Mouse (Mus musculus) bone marrow, adult 2 months (tissue): ENCODE measurements around the gene Selenom. TPM values are rescaled to one million over a fixed set of nuclear protein-coding genes. Genes with fewer than 3 reads are reported as not detected.

Source experiments
- H3K27ac ChIP-seq: fragments of 200-500 bp; 2 replicates; pipeline ENCODE4 v1.5.1; 2012; ENCODE audit warnings: low read depth, mild to moderate bottlenecking, control low read depth, inconsistent platforms, low read length; ENCODE audit not compliant: control insufficient read depth, poor library complexity, insufficient read depth
- H3K4me1 ChIP-seq: fragments of 200-500 bp; 2 replicates; pipeline ENCODE4 v1.6.1; 2011; ENCODE audit warnings: low read length; ENCODE audit not compliant: control insufficient read depth, insufficient read depth
- H3K4me3 ChIP-seq: fragments of 200-500 bp; replicated peaks from 2 replicates; pipeline ENCODE3; 2011; ENCODE audit warnings: mild to moderate bottlenecking, low read depth, low read length, control low read depth; ENCODE audit not compliant: control insufficient read depth
- CTCF ChIP-seq: fragments of 200-500 bp; IDR thresholded peaks from 2 replicates; pipeline ENCODE4 v1.5.1; 2011; ENCODE audit warnings: low read length, control low read depth; ENCODE audit not compliant: control insufficient read depth, insufficient read depth
- POLR2A ChIP-seq: fragments of 200-500 bp; IDR thresholded peaks from 2 replicates; pipeline ENCODE4 v1.6.1; 2011; ENCODE audit warnings: low read depth, mild to moderate bottlenecking, control low read depth, low read length, borderline replicate concordance; ENCODE audit not compliant: control insufficient read depth
- WGBS: fragments of 180-500 bp; shearing (Covaris S2); methylation state at CpG from one replicate; pipeline ENCODE4 v1.1.7; 2018; 5-methylcytosine and 5-hydroxymethylcytosine counted together
- polyA plus RNA-seq: library from polyadenylated mRNA; stranded (reverse); fragments of >200 nt; gene quantifications from 2 replicates; pipeline ENCODE4 v1.2.4, GENCODE M21; 2011; ENCODE audit warnings: low replicate concordance; ENCODE audit not compliant: missing spikeins, insufficient read depth, insufficient read length

Gene Selenom
- polyA plus RNA-seq, 1 experiment: 23.9 TPM

GRCm38 (mm10) chr11:3489036-3489435 is 25.4 kb upstream of the Selenom start:
- H3K4me1 ChIP-seq: peaks cover 6% of the 10 kb centered on the region
- TF ChIP-seq CTCF: no peak
- TF ChIP-seq POLR2A: no peak
- no peak overlapping the region for H3K4me3 ChIP-seq
- WGBS: 48% methylated on average over 5 of the region's 5 CpGs
- no peak overlapping the region for H3K27ac ChIP-seq

- Histone ChIP-seq H3K27ac (no peak overlapping the region), H3K4me3 (no peak overlapping the region), H3K4me1 (peaks cover 6% of the 10 kb centered on the region; the same call in 1 of the 2 replicates)
- TF ChIP-seq POLR2A: no peak
- no peak for TF ChIP-seq CTCF
- 72% methylated on average over 4 of the region's 4 CpGs for WGBS
These were observed 21.7 kb upstream of the Selenom start for GRCm38 (mm10) chr11:3492748-3493147.

GRCm38 (mm10) chr11:3494857-3495256 is 19.6 kb upstream of the Selenom start:
- peaks cover 4% of the 10 kb centered on the region; the same call in 1 of the 2 replicates for H3K4me1 ChIP-seq
- 83% methylated on average over 17 of the region's 17 CpGs for WGBS
- no peak overlapping the region for H3K4me3 ChIP-seq
- H3K27ac ChIP-seq: no peak overlapping the region
- TF ChIP-seq CTCF: no peak

GRCm38 (mm10) chr11:3495496-3495895 is 19.0 kb upstream of the Selenom start:
- H3K4me3 ChIP-seq: no peak overlapping the region
- peaks cover 4% of the 10 kb centered on the region; the same call in 1 of the 2 replicates for H3K4me1 ChIP-seq
- H3K27ac ChIP-seq: no peak overlapping the region
- 34% methylated on average over 14 of the region's 14 CpGs for WGBS
- TF ChIP-seq POLR2A (no peak), CTCF (no peak)

- TF ChIP-seq CTCF: no peak
- TF ChIP-seq POLR2A: no peak
- no peak overlapping the region for H3K27ac ChIP-seq
- H3K4me1 ChIP-seq: peaks cover 4% of the 10 kb centered on the region; the same call in 1 of the 2 replicates
- 77% methylated on average over 5 of the region's 5 CpGs for WGBS
- H3K4me3 ChIP-seq: no peak overlapping the region
These were observed 17.7 kb upstream of the Selenom start for GRCm38 (mm10) chr11:3496756-3497155.

GRCm38 (mm10) chr11:3497296-3497695 is 17.2 kb upstream of the Selenom start:
- no peak overlapping the region for H3K27ac ChIP-seq
- H3K4me1 ChIP-seq: peaks cover 4% of the 10 kb centered on the region; the same call in 1 of the 2 replicates
- H3K4me3 ChIP-seq: no peak overlapping the region
- 75% methylated on average over 1 of the region's 1 CpGs for WGBS
- TF ChIP-seq POLR2A (no peak), CTCF (no peak)

- H3K4me3 ChIP-seq: no peak overlapping the region
- WGBS: 87% methylated on average over 17 of the region's 17 CpGs
- no peak for TF ChIP-seq CTCF
- TF ChIP-seq POLR2A: no peak
- no peak overlapping the region for H3K27ac ChIP-seq
- H3K4me1 ChIP-seq: no peaks in the 10 kb centered on the region
These were observed 12.4 kb upstream of the Selenom start for GRCm38 (mm10) chr11:3502057-3502456.

- WGBS: 82% methylated on average over 18 of the region's 18 CpGs
- TF ChIP-seq CTCF: no peak
- TF ChIP-seq POLR2A: no peak
- no peaks in the 10 kb centered on the region for H3K4me1 ChIP-seq
- no peak overlapping the region for H3K27ac ChIP-seq
- no peak overlapping the region for H3K4me3 ChIP-seq
These were observed 11.9 kb upstream of the Selenom start for GRCm38 (mm10) chr11:3502459-3503072.
